Mouse (Mus musculus): ENCODE results near the gene Khdc4. TPM values are rescaled to one million over a fixed set of nuclear protein-coding genes. Genes with fewer than 3 reads are reported as not detected.

Gene Khdc4
- polyA plus RNA-seq (2012; rRNA removed) = 20.2 and 23.2 TPM in 2 replicates

DNA sequence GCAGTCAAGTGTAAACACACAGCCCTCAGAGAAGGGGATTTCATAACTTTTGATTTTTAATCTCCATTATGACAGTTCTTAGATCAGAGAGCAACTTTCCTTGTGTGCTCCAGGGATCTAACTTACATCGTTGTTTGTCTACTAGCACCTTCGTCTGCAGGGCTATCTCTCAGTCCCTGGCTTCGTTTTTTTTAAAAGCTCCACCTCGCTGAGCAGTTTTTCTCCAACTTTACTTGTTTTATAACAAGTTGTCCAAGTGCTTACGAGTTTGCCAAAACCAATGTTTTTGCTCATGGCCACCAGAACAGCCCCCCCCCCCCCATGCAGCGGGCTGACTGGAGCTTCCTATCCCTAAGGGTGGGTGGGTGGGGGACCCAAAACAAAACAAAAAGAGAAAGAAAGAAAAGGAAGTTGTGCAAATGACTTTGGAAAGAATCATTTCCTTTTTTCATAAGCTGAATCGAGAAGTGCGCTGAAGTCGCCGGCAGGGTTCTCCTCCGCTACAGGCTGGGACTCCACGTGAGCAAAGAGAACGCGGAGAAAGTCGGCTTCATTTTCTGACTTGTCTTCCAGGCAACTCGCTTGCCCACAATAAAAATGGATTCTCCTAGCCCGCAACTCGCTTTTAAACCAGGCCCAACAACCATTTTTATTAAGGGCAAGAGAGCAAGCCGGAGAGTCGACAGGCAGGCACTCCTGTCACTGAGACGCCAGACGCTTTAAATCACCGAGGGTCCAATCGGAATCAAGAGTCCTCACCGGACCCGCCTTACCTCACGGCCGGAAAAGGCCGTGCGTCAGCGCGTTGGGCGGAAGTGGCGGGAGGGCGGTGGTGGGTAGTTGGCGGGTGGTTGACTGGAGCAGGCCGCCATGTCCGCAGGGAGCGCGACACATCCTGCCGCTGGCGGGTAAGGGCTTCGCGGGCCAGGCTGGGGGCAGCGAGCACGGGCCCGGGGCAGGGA, at the start of gene Khdc4:
Khdc4 (plus strand) TSS at position 824 of the 962 bp plus-strand sequence.
- TF ChIP-seq POLR2A (IDR thresholded peaks at IDR 0.05; ENCODE audit: low read depth, low read length) = peak; percentile 88
- TF ChIP-seq CTCF (IDR thresholded peaks at IDR 0.05; ENCODE audit: extremely low read depth, insufficient read length, insufficient replicate concordance, low read depth, low read length) = no peak
- peaks cover 6% of the 10 kb centered on the region; the same call in 1 of the 2 replicates for H3K4me1 ChIP-seq (ENCODE audit: control insufficient read depth, insufficient read depth, insufficient read length, low read length)
- WGBS = under 1% methylated on average over 47 of the region's 47 CpGs

GRCm38 (mm10) chr3:88636555-88636986, 49.0 kb upstream of the Khdc4 start:
- TF ChIP-seq POLR2A (IDR thresholded peaks at IDR 0.05; ENCODE audit: low read depth, low read length) (no peak), CTCF (IDR thresholded peaks at IDR 0.05; ENCODE audit: extremely low read depth, insufficient read length, insufficient replicate concordance, low read depth, low read length) (no peak)
- Histone ChIP-seq H3K36me3 (ENCODE audit: control insufficient read depth, insufficient read depth, low read length) (peaks cover 81% of the 10 kb centered on the region), H3K4me3 (ENCODE audit: low read depth, low read length) (no peak overlapping the region), H3K27me3 (ENCODE audit: control insufficient read depth, insufficient read depth, low read length) (no peaks in the 10 kb centered on the region), H3K27ac (ENCODE audit: insufficient read depth, low read depth, low read length) (no peak overlapping the region), H3K4me1 (ENCODE audit: control insufficient read depth, insufficient read depth, insufficient read length, low read length) (no peaks in the 10 kb centered on the region)
- WGBS = 93% methylated on average over 8 of the region's 8 CpGs

More for the DNA sequence above, at the start of gene Khdc4:
- Histone ChIP-seq H3K4me3 (ENCODE audit: low read depth, low read length) (peak within 1 kb of the TSS; percentile 89), H3K36me3 (ENCODE audit: control insufficient read depth, insufficient read depth, low read length) (peaks cover 20% of the 10 kb centered on the region), H3K27me3 (ENCODE audit: control insufficient read depth, insufficient read depth, low read length) (no peaks in the 10 kb centered on the region), H3K27ac (ENCODE audit: insufficient read depth, low read depth, low read length) (peak within 1 kb of the TSS; percentile 92)

GRCm38 (mm10) chr3:88637134-88637533, 48.5 kb upstream of the Khdc4 start:
- TF ChIP-seq POLR2A (IDR thresholded peaks at IDR 0.05; ENCODE audit: low read depth, low read length) (no peak), CTCF (IDR thresholded peaks at IDR 0.05; ENCODE audit: extremely low read depth, insufficient read length, insufficient replicate concordance, low read depth, low read length) (no peak)
- Histone ChIP-seq H3K36me3 (ENCODE audit: control insufficient read depth, insufficient read depth, low read length) (peaks cover 77% of the 10 kb centered on the region), H3K4me1 (ENCODE audit: control insufficient read depth, insufficient read depth, insufficient read length, low read length) (no peaks in the 10 kb centered on the region), H3K4me3 (ENCODE audit: low read depth, low read length) (no peak overlapping the region), H3K27me3 (ENCODE audit: control insufficient read depth, insufficient read depth, low read length) (no peaks in the 10 kb centered on the region), H3K27ac (ENCODE audit: insufficient read depth, low read depth, low read length) (no peak overlapping the region)
- 94% methylated on average over 5 of the region's 5 CpGs for WGBS

GRCm38 (mm10) chr3:88639239-88639638, 46.4 kb upstream of the Khdc4 start:
- Histone ChIP-seq H3K4me3 (ENCODE audit: low read depth, low read length) (no peak overlapping the region), H3K4me1 (ENCODE audit: control insufficient read depth, insufficient read depth, insufficient read length, low read length) (no peaks in the 10 kb centered on the region), H3K36me3 (ENCODE audit: control insufficient read depth, insufficient read depth, low read length) (peaks cover 80% of the 10 kb centered on the region), H3K27ac (ENCODE audit: insufficient read depth, low read depth, low read length) (no peak overlapping the region), H3K27me3 (ENCODE audit: control insufficient read depth, insufficient read depth, low read length) (no peaks in the 10 kb centered on the region)
- no peak for TF ChIP-seq CTCF (IDR thresholded peaks at IDR 0.05; ENCODE audit: extremely low read depth, insufficient read length, insufficient replicate concordance, low read depth, low read length)
- no peak for TF ChIP-seq POLR2A (IDR thresholded peaks at IDR 0.05; ENCODE audit: low read depth, low read length)
- WGBS = 95% methylated on average over 12 of the region's 12 CpGs

DNA sequence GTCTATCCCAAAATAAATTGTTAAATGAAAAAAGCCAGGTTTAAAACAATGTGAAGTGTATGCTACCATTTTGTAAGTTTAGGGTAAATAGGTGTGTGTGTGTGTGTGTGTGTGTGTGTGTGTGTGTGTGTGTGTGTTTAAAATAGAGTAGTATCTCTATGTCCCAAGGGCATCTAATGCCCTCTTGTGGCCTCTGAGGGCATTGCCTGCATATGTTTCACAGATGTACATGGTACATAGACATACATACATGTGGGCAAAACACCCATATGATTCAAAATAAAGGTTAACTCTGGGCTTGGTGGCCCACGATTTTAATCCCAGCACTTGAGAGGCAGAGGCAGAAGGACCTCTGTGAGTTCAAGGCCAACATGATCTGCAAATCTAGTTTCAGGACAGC, 44.9 kb upstream of the Khdc4 start:
- TF ChIP-seq CTCF (IDR thresholded peaks at IDR 0.05; ENCODE audit: extremely low read depth, insufficient read length, insufficient replicate concordance, low read depth, low read length) (no peak; the same call in 1 of the 2 replicates), POLR2A (IDR thresholded peaks at IDR 0.05; ENCODE audit: low read depth, low read length) (no peak)
- Histone ChIP-seq H3K4me1 (ENCODE audit: control insufficient read depth, insufficient read depth, insufficient read length, low read length) (no peaks in the 10 kb centered on the region), H3K4me3 (ENCODE audit: low read depth, low read length) (no peak overlapping the region), H3K27me3 (ENCODE audit: control insufficient read depth, insufficient read depth, low read length) (no peaks in the 10 kb centered on the region), H3K27ac (ENCODE audit: insufficient read depth, low read depth, low read length) (no peak overlapping the region), H3K36me3 (ENCODE audit: control insufficient read depth, insufficient read depth, low read length) (peaks cover 73% of the 10 kb centered on the region)
- WGBS = 33% methylated on average over 1 of the region's 1 CpGs

DNA sequence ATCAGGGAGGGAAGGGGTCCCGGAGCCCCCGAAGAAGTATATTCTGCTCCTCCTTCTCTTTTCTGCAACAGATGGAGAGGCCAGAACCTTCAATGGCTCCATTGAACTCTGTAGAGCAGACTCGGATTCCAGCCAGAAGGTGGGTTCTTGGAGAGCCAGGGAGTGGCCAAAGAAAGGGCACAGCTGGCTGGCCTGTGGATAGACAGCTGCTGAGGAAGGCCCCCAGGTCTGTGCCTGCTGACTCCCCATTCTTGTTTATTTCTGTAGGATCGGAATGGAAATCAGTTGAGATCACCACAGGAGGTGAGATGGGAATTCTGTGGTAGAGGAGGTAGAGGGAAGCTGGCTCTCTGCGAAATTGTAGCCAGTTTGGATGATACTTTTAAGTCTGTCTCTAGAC, 42.5 kb upstream of the Khdc4 start:
- WGBS = 84% methylated on average over 5 of the region's 5 CpGs
- Histone ChIP-seq H3K27me3 (ENCODE audit: control insufficient read depth, insufficient read depth, low read length) (no peaks in the 10 kb centered on the region), H3K36me3 (ENCODE audit: control insufficient read depth, insufficient read depth, low read length) (peaks cover 75% of the 10 kb centered on the region), H3K4me3 (ENCODE audit: low read depth, low read length) (no peak overlapping the region), H3K4me1 (ENCODE audit: control insufficient read depth, insufficient read depth, insufficient read length, low read length) (no peaks in the 10 kb centered on the region), H3K27ac (ENCODE audit: insufficient read depth, low read depth, low read length) (no peak overlapping the region)
- TF ChIP-seq POLR2A (IDR thresholded peaks at IDR 0.05; ENCODE audit: low read depth, low read length) = no peak
- no peak for TF ChIP-seq CTCF (IDR thresholded peaks at IDR 0.05; ENCODE audit: extremely low read depth, insufficient read length, insufficient replicate concordance, low read depth, low read length)

- Histone ChIP-seq H3K4me1 (ENCODE audit: control insufficient read depth, insufficient read depth, insufficient read length, low read length) (no peaks in the 10 kb centered on the region), H3K27me3 (ENCODE audit: control insufficient read depth, insufficient read depth, low read length) (no peaks in the 10 kb centered on the region), H3K4me3 (ENCODE audit: low read depth, low read length) (no peak overlapping the region), H3K36me3 (ENCODE audit: control insufficient read depth, insufficient read depth, low read length) (peaks cover 55% of the 10 kb centered on the region), H3K27ac (ENCODE audit: insufficient read depth, low read depth, low read length) (no peak overlapping the region)
- 95% methylated on average over 12 of the region's 12 CpGs for WGBS
- TF ChIP-seq CTCF (IDR thresholded peaks at IDR 0.05; ENCODE audit: extremely low read depth, insufficient read length, insufficient replicate concordance, low read depth, low read length) (no peak), POLR2A (IDR thresholded peaks at IDR 0.05; ENCODE audit: low read depth, low read length) (no peak)
These were observed 39.7 kb upstream of the Khdc4 start for GRCm38 (mm10) chr3:88645937-88646336.
